Mouse (Mus musculus) urinary bladder, postnatal 25 days (tissue): Measurements from ENCODE around the gene Scn10a.

Experiments used
- DNase-seq: peaks from one replicate; pipeline ENCODE4 v3.0.0; 2022; ENCODE audit warnings: low spot score

Gene Scn10a

GRCm38 (mm10) chr9:119574366-119574765, 144.8 kb downstream of the Scn10a start:
- no peak for DNase-seq

- no peak for DNase-seq
Measured at GRCm38 (mm10) chr9:119573009-119573408, 146.1 kb downstream of the Scn10a start.

- DNase-seq = no peak
Measured at GRCm38 (mm10) chr9:119571411-119571888, 147.7 kb downstream of the Scn10a start.

DNA sequence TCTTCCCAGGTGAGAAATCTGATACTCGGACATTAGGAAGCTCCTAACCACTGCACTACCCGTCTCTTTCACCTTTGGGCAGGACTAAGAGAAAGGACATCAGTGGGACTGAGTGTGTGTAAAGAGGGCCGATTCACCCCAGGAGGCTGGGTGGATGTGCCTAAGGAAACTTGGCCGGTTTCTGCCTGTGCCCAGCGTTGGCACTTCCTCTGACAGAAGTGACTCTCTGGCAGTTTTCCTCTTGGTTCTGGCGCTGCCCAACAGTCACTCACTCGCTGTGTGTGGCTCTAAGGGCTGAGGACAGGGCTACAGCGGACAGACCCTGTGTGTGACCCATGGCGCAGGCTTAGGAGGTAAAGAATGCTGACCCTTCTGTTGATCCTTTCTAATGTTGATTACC, 148.5 kb downstream of the Scn10a start:
- DNase-seq = no peak

DNA sequence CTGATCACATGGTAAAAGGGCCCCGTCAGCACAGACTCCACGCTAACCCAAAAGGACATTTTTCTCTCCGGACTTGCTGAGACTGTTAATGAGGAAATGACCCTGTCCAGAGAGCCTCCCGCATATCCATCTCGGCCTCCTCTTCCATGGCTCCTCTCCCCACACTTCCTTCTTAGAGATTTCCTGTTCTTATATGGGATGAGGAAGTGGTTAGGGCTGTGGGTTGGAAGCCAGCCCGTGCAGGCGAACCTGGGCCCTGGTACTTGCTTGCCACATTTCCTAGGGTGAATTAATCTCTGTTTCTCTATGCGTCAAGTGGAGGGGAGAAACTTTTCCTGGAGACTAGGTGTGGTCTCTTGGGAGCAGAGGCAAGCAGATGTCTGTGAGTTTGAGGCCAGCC, 150.4 kb downstream of the Scn10a start:
- DNase-seq = no peak

GRCm38 (mm10) chr9:119567800-119568199, 151.3 kb downstream of the Scn10a start:
- no peak for DNase-seq

GRCm38 (mm10) chr9:119566214-119566613, 152.9 kb downstream of the Scn10a start:
- DNase-seq = no peak

DNA sequence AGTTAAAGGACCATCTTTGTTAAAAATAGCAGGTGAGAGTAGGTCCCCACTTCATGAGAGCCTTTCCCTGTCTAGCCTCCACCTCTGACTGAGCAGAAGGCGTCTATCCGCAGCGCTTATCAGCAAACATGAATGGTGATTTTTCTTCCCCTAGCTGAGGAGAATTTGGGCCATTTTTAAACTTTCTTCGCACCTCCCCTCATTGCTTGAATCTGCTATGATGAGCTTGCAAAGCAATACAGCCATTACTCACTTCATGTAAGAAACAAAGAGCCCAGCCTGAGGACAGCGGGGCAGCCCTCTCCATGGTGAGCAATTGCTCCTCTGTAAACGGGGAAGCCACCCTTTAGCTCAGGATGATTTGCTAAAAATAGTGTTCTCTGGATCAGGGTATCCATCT, 154.3 kb downstream of the Scn10a start:
- no peak for DNase-seq

DNA sequence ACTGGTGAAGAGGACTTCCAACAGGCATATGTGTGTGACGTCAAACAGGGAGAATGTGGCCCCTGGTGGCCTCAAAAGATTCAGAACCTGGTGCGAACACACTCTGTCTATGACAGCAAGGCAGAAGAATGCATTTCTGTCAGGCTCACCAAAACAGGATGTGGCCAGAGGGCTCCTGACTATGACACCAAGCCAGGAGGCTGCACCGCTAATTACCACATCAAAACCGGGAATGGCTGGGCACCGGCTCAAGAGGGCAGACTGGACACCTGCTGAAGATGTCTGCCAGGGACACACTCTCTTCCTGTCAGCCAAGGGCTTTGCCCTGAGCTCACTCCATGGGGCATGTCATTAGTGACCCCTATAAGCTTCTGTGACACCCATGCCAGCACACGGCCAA, 155.5 kb downstream of the Scn10a start:
- no peak for DNase-seq

- DNase-seq = no peak
Measured at GRCm38 (mm10) chr9:119562256-119562655, 156.9 kb downstream of the Scn10a start.

GRCm38 (mm10) chr9:119561746-119562145, 157.4 kb downstream of the Scn10a start:
- no peak for DNase-seq

- no peak for DNase-seq
Measured at GRCm38 (mm10) chr9:119559537-119560276, 159.4 kb downstream of the Scn10a start.
